Mouse (Mus musculus) neural tube, embryonic 13.5 days (tissue): ENCODE measurements at regions not wholly inside any gene's neighbourhood (a gene's known extent, or its start where the extent isn't known, plus 50 kb on each side); places are given as distances from the start of the nearest gene placed in this dataset.

Source experiments
- ATAC-seq: fragments of 200-750 bp; cut with Nextera tagmentation; 2 replicates; pipeline ENCODE4 v1.8.0; 2017; ENCODE audit warnings: low read depth, mild to moderate bottlenecking, moderate TSS enrichment, moderate library complexity
- H3K27ac ChIP-seq: fragments of 300-500 bp; sonication (generic); replicated peaks from 2 replicates; pipeline ENCODE4 v1.5.1; 2015; ENCODE audit warnings: moderate library complexity, mild to moderate bottlenecking, inconsistent platforms
- H3K27me3 ChIP-seq: fragments of 300-500 bp; sonication (generic); 2 replicates; pipeline ENCODE4 v1.6.1; 2015; ENCODE audit warnings: mild to moderate bottlenecking, inconsistent platforms
- H3K36me3 ChIP-seq: fragments of 300-500 bp; sonication (generic); 2 replicates; pipeline ENCODE4 v1.6.1; 2015; ENCODE audit warnings: mild to moderate bottlenecking, inconsistent platforms
- H3K4me1 ChIP-seq: fragments of 300-500 bp; sonication (generic); replicated peaks from 2 replicates; pipeline ENCODE4 v1.6.1; 2015; ENCODE audit warnings: inconsistent platforms
- H3K4me2 ChIP-seq: fragments of 300-500 bp; sonication (generic); 2 replicates; pipeline ENCODE4 v1.6.1; 2015; ENCODE audit warnings: inconsistent platforms, mild to moderate bottlenecking, moderate library complexity
- H3K4me3 ChIP-seq: fragments of 300-500 bp; sonication (generic); 2 replicates; pipeline ENCODE4 v1.5.1; 2015; ENCODE audit warnings: mild to moderate bottlenecking, inconsistent platforms
- H3K9ac ChIP-seq: fragments of 300-500 bp; sonication (generic); 2 replicates; pipeline ENCODE4 v1.6.1; 2015; ENCODE audit warnings: moderate library complexity, mild to moderate bottlenecking, inconsistent platforms
- H3K9me3 ChIP-seq: fragments of 300-500 bp; sonication (generic); 2 replicates; pipeline ENCODE4 v1.6.1; 2016; ENCODE audit warnings: inconsistent platforms
- WGBS: fragments of 180-500 bp; shearing (Covaris S2); methylation state at CpG from one replicate; pipeline ENCODE4 v1.1.7; 2015; 5-methylcytosine and 5-hydroxymethylcytosine counted together

DNA sequence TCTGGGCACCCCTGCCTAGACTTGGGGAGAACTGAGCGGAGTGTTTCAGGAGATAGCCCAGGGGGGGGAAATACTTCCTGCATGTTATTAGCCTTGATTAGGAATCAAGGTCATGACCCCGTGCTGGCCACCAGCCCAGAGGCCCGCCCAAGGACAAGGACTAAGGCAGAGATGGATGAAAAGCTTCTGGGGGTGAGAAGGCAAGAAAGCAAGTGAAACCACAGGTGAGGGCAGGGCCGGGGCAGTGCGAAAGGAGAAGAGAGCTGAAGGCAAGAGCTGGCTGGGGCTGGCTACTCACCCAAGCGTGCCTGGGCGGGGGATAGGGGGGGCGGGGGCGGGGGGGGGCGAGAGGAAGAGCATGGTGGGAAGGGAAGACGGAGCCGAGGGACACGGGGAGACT, 96.0 kb upstream of the Nkx1-1 start:
- Histone ChIP-seq H3K27me3 (peaks cover 83% of the 10 kb centered on the region), H3K4me1 (peaks cover 38% of the 10 kb centered on the region), H3K9ac (no peak overlapping the region), H3K4me2 (no peak overlapping the region), H3K27ac (no peak overlapping the region), H3K4me3 (no peak overlapping the region), H3K9me3 (no peaks in the 10 kb centered on the region), H3K36me3 (no peaks in the 10 kb centered on the region)
- ATAC-seq = peak; percentile 25; the same call in 1 of the 2 replicates
- 30% methylated on average over 11 of the region's 13 CpGs for WGBS

- Histone ChIP-seq H3K4me2 (no peak overlapping the region), H3K27ac (no peak overlapping the region), H3K9ac (no peak overlapping the region), H3K9me3 (no peaks in the 10 kb centered on the region), H3K4me3 (no peak overlapping the region), H3K4me1 (peaks cover 31% of the 10 kb centered on the region), H3K36me3 (no peaks in the 10 kb centered on the region), H3K27me3 (peaks cover 77% of the 10 kb centered on the region)
- ATAC-seq = no peak
- 58% methylated on average over 14 of the region's 14 CpGs for WGBS
Observed at GRCm38 (mm10) chr5:33528971-33529670, 95.3 kb upstream of the Nkx1-1 start.

DNA sequence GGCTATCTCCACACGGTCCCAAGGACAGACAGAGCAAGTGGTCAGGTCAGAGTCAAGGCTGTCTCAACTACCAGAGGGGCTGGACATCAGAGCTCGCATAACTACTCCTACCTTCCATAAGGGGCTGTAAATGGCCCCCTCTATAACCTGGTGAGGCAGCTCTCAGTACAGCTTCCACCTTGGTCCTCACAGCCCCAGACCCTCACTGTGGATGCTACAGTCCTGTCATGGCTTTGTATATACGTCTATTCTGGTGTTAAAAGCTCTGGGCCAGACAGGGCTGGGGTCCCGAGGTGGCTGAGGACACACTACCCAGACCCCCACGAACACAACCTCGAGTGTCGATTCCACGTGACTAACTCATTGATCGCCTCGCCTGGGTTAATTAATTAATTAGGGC, 94.0 kb upstream of the Nkx1-1 start:
- Histone ChIP-seq H3K4me2 (no peak overlapping the region), H3K27me3 (peaks cover 63% of the 10 kb centered on the region), H3K36me3 (no peaks in the 10 kb centered on the region), H3K9me3 (no peaks in the 10 kb centered on the region), H3K9ac (no peak overlapping the region), H3K27ac (no peak overlapping the region), H3K4me1 (peaks cover 25% of the 10 kb centered on the region), H3K4me3 (no peak overlapping the region)
- no peak for ATAC-seq
- WGBS = 48% methylated on average over 10 of the region's 10 CpGs

DNA sequence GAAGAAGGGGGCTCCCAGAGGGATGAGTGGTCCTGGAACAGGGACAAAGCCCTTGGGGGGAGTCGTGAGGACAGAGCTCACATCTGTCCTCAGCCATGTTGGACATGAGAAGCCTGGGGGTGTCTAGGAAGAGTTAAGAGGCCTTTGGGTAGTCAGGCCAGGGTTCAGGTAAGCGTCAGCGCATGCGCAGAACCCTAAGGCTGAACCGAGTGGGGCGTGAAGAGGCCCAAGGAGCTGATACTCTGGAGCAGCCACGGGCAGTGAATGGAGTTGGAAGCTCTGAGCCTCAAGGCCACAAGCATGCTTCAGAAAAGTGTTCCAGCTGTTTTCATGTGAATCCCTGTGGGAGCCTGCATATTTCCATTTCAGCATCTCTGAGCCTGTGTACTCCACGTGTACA, 93.5 kb upstream of the Nkx1-1 start:
- Histone ChIP-seq H3K27ac (no peak overlapping the region), H3K4me1 (peaks cover 28% of the 10 kb centered on the region), H3K27me3 (peaks cover 62% of the 10 kb centered on the region), H3K9ac (no peak overlapping the region), H3K9me3 (no peaks in the 10 kb centered on the region), H3K4me2 (no peak overlapping the region), H3K36me3 (no peaks in the 10 kb centered on the region), H3K4me3 (no peak overlapping the region)
- ATAC-seq = no peak
- 90% methylated on average over 8 of the region's 8 CpGs for WGBS

DNA sequence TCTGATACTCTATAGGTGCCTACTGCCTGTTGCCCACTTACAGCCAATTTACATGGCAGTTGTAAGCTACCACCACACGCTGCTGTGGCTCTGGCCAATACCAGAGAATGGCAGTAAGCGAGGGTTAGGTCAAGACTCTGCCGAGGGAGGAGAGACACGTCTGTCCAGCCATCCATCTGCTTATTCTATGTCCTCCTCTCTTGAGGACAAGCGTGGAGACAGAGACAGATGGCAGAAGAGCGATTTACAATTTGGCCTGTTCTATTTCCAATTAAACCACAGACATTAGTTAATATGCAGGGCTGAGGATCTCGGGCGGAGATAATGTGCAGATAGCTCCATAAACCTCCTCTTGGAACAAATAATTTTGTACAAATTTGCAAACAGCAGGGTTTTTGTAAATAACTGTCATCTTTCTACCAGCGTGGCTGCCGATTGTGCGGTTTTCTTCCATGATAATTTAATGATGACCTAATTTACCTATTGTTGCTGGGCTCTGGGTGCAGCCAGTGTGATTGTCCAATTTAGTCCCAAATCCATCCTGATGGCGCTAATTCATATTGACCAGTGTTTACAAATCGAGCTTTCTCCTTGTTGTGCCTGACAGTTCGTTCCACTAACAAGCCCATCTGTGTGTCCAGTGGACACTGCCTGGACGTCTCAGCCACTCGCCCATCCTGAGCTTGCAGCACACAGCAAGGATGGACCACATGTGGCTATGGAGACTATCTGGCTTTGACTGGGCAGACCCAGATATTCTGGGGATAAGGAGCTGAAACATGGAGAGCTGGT, 88.4 kb upstream of the Nkx1-1 start:
- peaks cover 19% of the 10 kb centered on the region; the same call in 1 of the 2 replicates for H3K4me1 ChIP-seq
- peaks cover 61% of the 10 kb centered on the region for H3K27me3 ChIP-seq
- H3K4me2 ChIP-seq = no peak overlapping the region
- H3K36me3 ChIP-seq = no peaks in the 10 kb centered on the region
- H3K9me3 ChIP-seq = no peaks in the 10 kb centered on the region
- ATAC-seq = no peak
- H3K4me3 ChIP-seq = no peak overlapping the region
- no peak overlapping the region for H3K9ac ChIP-seq
- 69% methylated on average over 16 of the region's 16 CpGs for WGBS
- no peak overlapping the region for H3K27ac ChIP-seq

- ATAC-seq = no peak
- WGBS = 81% methylated on average over 10 of the region's 10 CpGs
- Histone ChIP-seq H3K4me3 (no peak overlapping the region), H3K36me3 (no peaks in the 10 kb centered on the region), H3K9ac (no peak overlapping the region), H3K27me3 (peaks cover 60% of the 10 kb centered on the region), H3K9me3 (no peaks in the 10 kb centered on the region), H3K27ac (no peak overlapping the region), H3K4me1 (peaks cover 19% of the 10 kb centered on the region; the same call in 1 of the 2 replicates), H3K4me2 (no peak overlapping the region)
Observed at GRCm38 (mm10) chr5:33520856-33521255, 87.1 kb upstream of the Nkx1-1 start.

GRCm38 (mm10) chr5:33519394-33519793, 85.6 kb upstream of the Nkx1-1 start:
- no peak overlapping the region for H3K4me2 ChIP-seq
- no peak overlapping the region for H3K4me3 ChIP-seq
- 85% methylated on average over 3 of the region's 3 CpGs for WGBS
- no peaks in the 10 kb centered on the region for H3K36me3 ChIP-seq
- no peak overlapping the region for H3K9ac ChIP-seq
- H3K27ac ChIP-seq = no peak overlapping the region
- H3K27me3 ChIP-seq = peaks cover 58% of the 10 kb centered on the region
- ATAC-seq = no peak
- no peaks in the 10 kb centered on the region for H3K9me3 ChIP-seq
- H3K4me1 ChIP-seq = peaks cover 19% of the 10 kb centered on the region; the same call in 1 of the 2 replicates

DNA sequence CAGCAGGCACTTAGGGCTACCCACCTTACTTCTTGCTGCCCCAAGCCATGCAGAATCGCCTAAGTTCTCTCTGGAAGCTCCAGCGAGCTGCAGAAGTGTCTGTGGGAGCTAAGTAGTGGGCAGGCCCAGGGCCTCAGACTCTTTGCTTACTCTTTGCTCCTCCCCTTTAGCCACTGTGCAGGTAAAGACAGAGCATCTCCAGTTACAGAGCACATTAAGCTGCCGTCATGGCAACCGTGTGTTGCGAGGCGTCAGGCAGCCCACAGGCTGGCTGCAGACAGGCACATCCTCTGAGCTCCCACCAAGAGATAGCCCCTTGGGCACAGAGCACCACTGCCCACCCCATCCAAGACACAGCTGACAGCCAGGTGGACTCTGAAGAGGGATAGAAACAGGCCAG, 85.1 kb upstream of the Nkx1-1 start:
- peaks cover 62% of the 10 kb centered on the region for H3K27me3 ChIP-seq
- no peak overlapping the region for H3K9ac ChIP-seq

DNA sequence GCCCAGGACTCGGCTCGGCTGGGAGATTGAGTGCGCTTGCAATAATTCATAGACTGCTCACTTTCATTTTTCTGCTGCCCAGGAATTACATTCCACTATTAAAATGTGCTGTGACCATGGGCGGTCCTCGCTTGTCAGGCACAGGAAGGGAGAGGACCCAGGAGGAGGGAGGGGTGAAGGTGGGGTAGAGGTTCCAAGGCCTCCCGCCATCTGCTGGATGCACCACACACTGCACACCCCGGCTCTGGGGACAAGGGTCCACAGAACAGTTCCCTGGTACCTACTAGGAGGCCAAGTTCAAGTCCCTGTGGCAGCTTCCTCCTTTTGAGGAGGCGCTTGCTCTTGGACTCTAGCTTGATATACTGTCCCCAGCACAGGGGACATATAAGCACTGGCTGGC, 83.8 kb upstream of the Nkx1-1 start:
- peaks cover 74% of the 10 kb centered on the region for H3K27me3 ChIP-seq
- H3K9ac ChIP-seq = no peak overlapping the region
- H3K4me3 ChIP-seq = no peak overlapping the region
- no peak for ATAC-seq
- WGBS = 70% methylated on average over 8 of the region's 8 CpGs
- H3K4me1 ChIP-seq = peaks cover 20% of the 10 kb centered on the region
- H3K4me2 ChIP-seq = no peak overlapping the region
- no peaks in the 10 kb centered on the region for H3K36me3 ChIP-seq
- no peak overlapping the region for H3K27ac ChIP-seq
- no peaks in the 10 kb centered on the region for H3K9me3 ChIP-seq

More for the DNA sequence above, 85.1 kb upstream of the Nkx1-1 start:
- no peak for ATAC-seq
- 50% methylated on average over 6 of the region's 6 CpGs for WGBS
- H3K4me2 ChIP-seq = no peak overlapping the region
- no peaks in the 10 kb centered on the region for H3K36me3 ChIP-seq
- H3K4me1 ChIP-seq = peaks cover 19% of the 10 kb centered on the region; the same call in 1 of the 2 replicates
- H3K9me3 ChIP-seq = no peaks in the 10 kb centered on the region
- no peak overlapping the region for H3K4me3 ChIP-seq
- H3K27ac ChIP-seq = no peak overlapping the region

DNA sequence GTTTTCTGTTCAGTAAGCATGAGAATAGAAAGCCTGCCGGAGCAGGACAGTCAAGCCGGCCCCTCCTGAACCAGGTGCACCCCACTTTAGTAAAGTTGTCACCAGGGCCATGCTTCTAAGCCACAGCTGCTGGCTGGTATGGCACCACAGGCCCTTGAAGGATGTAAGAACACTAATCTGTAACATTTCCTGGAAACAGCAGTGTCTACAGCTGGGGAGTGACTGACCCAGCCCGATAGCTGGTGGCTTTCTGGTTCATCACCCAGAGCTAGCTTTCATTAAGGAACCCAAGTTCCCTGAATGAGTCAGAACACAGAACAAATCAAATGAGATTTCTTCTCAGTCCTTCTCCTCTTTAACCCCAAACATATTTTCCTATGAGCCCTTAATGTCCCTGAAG, 82.4 kb upstream of the Nkx1-1 start:
- no peak for ATAC-seq
- Histone ChIP-seq H3K9me3 (no peaks in the 10 kb centered on the region), H3K27ac (no peak overlapping the region), H3K27me3 (peaks cover 75% of the 10 kb centered on the region), H3K4me2 (no peak overlapping the region), H3K4me1 (peaks cover 22% of the 10 kb centered on the region), H3K36me3 (no peaks in the 10 kb centered on the region), H3K4me3 (no peak overlapping the region), H3K9ac (no peak overlapping the region)
- 89% methylated on average over 3 of the region's 3 CpGs for WGBS

DNA sequence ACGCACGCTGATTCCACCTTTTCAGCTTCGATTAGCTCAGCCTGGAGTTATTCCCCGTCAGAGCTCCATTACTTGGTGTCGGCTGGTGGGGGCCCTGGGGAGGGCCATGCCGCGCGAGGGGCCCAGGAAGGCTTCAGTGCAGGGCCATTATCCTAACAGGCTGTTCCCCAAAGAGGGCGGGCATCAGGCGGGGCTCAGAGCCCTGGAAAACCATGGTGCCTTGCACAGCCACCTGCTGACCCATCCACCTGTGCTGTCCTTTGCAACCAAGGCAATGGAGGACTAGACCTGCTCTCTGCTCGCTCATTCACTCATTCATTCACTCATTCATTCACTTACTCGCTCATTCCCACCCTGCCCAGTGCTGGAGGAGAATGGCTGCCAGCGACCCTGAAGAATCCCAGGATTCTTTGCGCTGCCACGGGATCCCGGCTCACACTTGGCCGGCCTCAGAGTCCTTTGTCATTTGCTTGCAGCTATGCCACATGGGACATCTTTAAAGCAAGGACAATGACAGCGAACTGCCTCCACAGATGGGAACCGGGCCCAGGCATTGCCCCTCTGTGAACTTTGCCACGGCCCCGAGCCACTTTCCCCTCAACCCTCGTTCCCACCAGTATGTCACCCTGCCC, 78.6 kb upstream of the Nkx1-1 start:
- 19% methylated on average over 22 of the region's 22 CpGs for WGBS
- Histone ChIP-seq H3K4me3 (peak overlapping the region; percentile 6; the same call in 1 of the 2 replicates), H3K27me3 (peaks cover 84% of the 10 kb centered on the region), H3K4me1 (peaks cover 15% of the 10 kb centered on the region), H3K9me3 (no peaks in the 10 kb centered on the region), H3K4me2 (peak overlapping the region; percentile 43), H3K36me3 (no peaks in the 10 kb centered on the region), H3K27ac (no peak overlapping the region), H3K9ac (peak overlapping the region; percentile 22)
- ATAC-seq = 0 out of 2 replicates have a peak, but pooled peaks have one; percentile 23
